Mouse (Mus musculus) MEL (cell line): ENCODE results near the gene Clock. TPM values are rescaled to one million over a fixed set of nuclear protein-coding genes. Genes with fewer than 3 reads are reported as not detected.

Source experiments
- DNase-seq: peaks from one replicate; pipeline ENCODE4 v3.0.0; 2011; ENCODE audit warnings: low read depth, low spot score
- H3K27ac ChIP-seq: 2 replicates; pipeline ENCODE4 v1.5.1; 2012; ENCODE audit warnings: low read depth, mild to moderate bottlenecking, control low read depth, low read length, moderate library complexity; ENCODE audit not compliant: control insufficient read depth
- H3K27me3 ChIP-seq, 2 experiments: fragments of 150-350 bp in 1 of 2; sonication (generic) in 1 of 2; 2 replicates each; pipeline ENCODE4 v1.6.1; 2012; ENCODE audit warnings: low read length in 2 of 2, mild to moderate bottlenecking in 2 of 2, improper control_type of control experiment in 1 of 2, moderate library complexity in 1 of 2; ENCODE audit not compliant: insufficient read depth in 2 of 2, control insufficient read depth in 1 of 2
- H3K36me3 ChIP-seq, 2 experiments: 2 replicates each; pipeline ENCODE4 v1.6.1; 2012 to 2014; ENCODE audit warnings: low read length in 2 of 2, improper control_type of control experiment in 1 of 2, inconsistent platforms in 1 of 2, mild to moderate bottlenecking in 1 of 2; ENCODE audit not compliant: insufficient read depth in 2 of 2, control insufficient read depth in 1 of 2
- H3K4me1 ChIP-seq, 2 experiments: fragments of 150-350 bp in 1 of 2; sonication (generic) in 1 of 2; 2 replicates each; pipeline ENCODE4 v1.6.1; 2012; ENCODE audit warnings: low read length in 2 of 2, improper control_type of control experiment in 1 of 2, mild to moderate bottlenecking in 1 of 2; ENCODE audit not compliant: insufficient read depth in 2 of 2, control insufficient read depth in 1 of 2
- H3K4me3 ChIP-seq, 2 experiments: fragments of 150-350 bp in 1 of 2; sonication (generic) in 1 of 2; 2 replicates each; pipeline ENCODE4 v1.5.1; 2012; ENCODE audit warnings: low read depth in 2 of 2, low read length in 2 of 2, mild to moderate bottlenecking in 2 of 2, moderate library complexity in 2 of 2, control low read depth in 1 of 2, improper control_type of control experiment in 1 of 2; ENCODE audit not compliant: control insufficient read depth in 1 of 2, insufficient read depth in 1 of 2
- H3K79me2 ChIP-seq: 2 replicates; pipeline ENCODE4 v1.6.1; 2012; ENCODE audit warnings: mild to moderate bottlenecking, low read length, moderate library complexity; ENCODE audit not compliant: control insufficient read depth, poor library complexity, insufficient read depth
- H3K9ac ChIP-seq: 2 replicates; pipeline ENCODE4 v1.6.1; 2012; ENCODE audit warnings: low read depth, mild to moderate bottlenecking, control low read depth, low read length, moderate library complexity; ENCODE audit not compliant: control insufficient read depth, poor library complexity, severe bottlenecking
- H3K9me3 ChIP-seq: fragments of 150-350 bp; sonication (generic); replicated peaks from 2 replicates; pipeline ENCODE4 v1.6.1; 2012; ENCODE audit warnings: mild to moderate bottlenecking, low read length, improper control_type of control experiment, moderate library complexity; ENCODE audit not compliant: insufficient read depth
- BHLHE40 ChIP-seq: IDR thresholded peaks from 2 replicates; pipeline ENCODE4 v1.6.1; 2012; ENCODE audit warnings: low read depth, mild to moderate bottlenecking, inconsistent platforms, low read length, improper control_type of control experiment, borderline replicate concordance
- CHD1 ChIP-seq: IDR thresholded peaks from 2 replicates; pipeline ENCODE4 v1.6.1; 2012; ENCODE audit warnings: low read depth, mild to moderate bottlenecking, inconsistent platforms, low read length, improper control_type of control experiment
- CHD2 ChIP-seq: IDR thresholded peaks from 2 replicates; pipeline ENCODE4 v1.6.1; 2011; ENCODE audit warnings: low read length, improper control_type of control experiment
- CTCF ChIP-seq, 3 experiments: IDR thresholded peaks in 2 of 3; conservative IDR thresholded peaks in 1 of 3; 2 replicates each; pipeline ENCODE4 v1.5.1; 2011 to 2012; ENCODE audit warnings: low read length in 3 of 3, low read depth in 2 of 3, mild to moderate bottlenecking in 2 of 3, improper control_type of control experiment in 1 of 3, inconsistent platforms in 1 of 3, mixed read lengths in 1 of 3, moderate library complexity in 1 of 3; ENCODE audit not compliant: control insufficient read depth in 1 of 3, insufficient read depth in 1 of 3, poor library complexity in 1 of 3, severe bottlenecking in 1 of 3
- E2F4 ChIP-seq: IDR thresholded peaks from 2 replicates; pipeline ENCODE4 v1.6.1; 2011; ENCODE audit warnings: low read depth, low read length, improper control_type of control experiment, borderline replicate concordance
- ELF1 ChIP-seq: IDR thresholded peaks from 2 replicates; pipeline ENCODE4 v1.6.1; 2014; ENCODE audit warnings: low read depth, mild to moderate bottlenecking, inconsistent platforms, low read length, improper control_type of control experiment, moderate library complexity
- EP300 ChIP-seq, 2 experiments: IDR thresholded peaks; 2 replicates each; pipeline ENCODE4 v1.6.1; 2011; ENCODE audit warnings: improper control_type of control experiment in 2 of 2, low read length in 2 of 2, low read depth in 1 of 2, mild to moderate bottlenecking in 1 of 2
- ETS1 ChIP-seq: IDR thresholded peaks from 2 replicates; pipeline ENCODE4 v1.6.1; 2012; ENCODE audit warnings: low read depth, mild to moderate bottlenecking, inconsistent platforms, low read length, improper control_type of control experiment, moderate library complexity
- GABPA ChIP-seq: IDR thresholded peaks from 2 replicates; pipeline ENCODE4 v1.6.1; 2012; ENCODE audit warnings: low read depth, mild to moderate bottlenecking, inconsistent platforms, low read length, improper control_type of control experiment, moderate library complexity
- GATA1 ChIP-seq: IDR thresholded peaks from 2 replicates; pipeline ENCODE4 v1.6.1; 2011; ENCODE audit warnings: low read depth, low read length, improper control_type of control experiment
- JUND ChIP-seq: IDR thresholded peaks from 2 replicates; pipeline ENCODE4 v1.6.1; 2011; ENCODE audit warnings: low read depth, mild to moderate bottlenecking, improper control_type of control experiment, low read length
- MAFK ChIP-seq: IDR thresholded peaks from 2 replicates; pipeline ENCODE4 v1.6.1; 2011; ENCODE audit warnings: low read depth, mild to moderate bottlenecking, low read length, improper control_type of control experiment, borderline replicate concordance
- MAX ChIP-seq: IDR thresholded peaks from 2 replicates; pipeline ENCODE4 v1.6.1; 2011; ENCODE audit warnings: low read length, improper control_type of control experiment
- MYB ChIP-seq: IDR thresholded peaks from 2 replicates; pipeline ENCODE4 v1.6.1; 2011; ENCODE audit warnings: mild to moderate bottlenecking, low read depth, low read length, improper control_type of control experiment
- MYC ChIP-seq: IDR thresholded peaks from 2 replicates; pipeline ENCODE4 v1.6.1; 2011; ENCODE audit warnings: low read depth, mild to moderate bottlenecking, low read length, improper control_type of control experiment, moderate library complexity
- NRF1 ChIP-seq: IDR thresholded peaks from 2 replicates; pipeline ENCODE4 v1.6.1; 2014; ENCODE audit warnings: low read depth, mild to moderate bottlenecking, inconsistent platforms, low read length, improper control_type of control experiment, moderate library complexity; ENCODE audit not compliant: poor library complexity, insufficient read depth, severe bottlenecking
- POLR2A ChIP-seq, 2 experiments: IDR thresholded peaks; 2 replicates each; pipeline ENCODE4 v1.6.1; 2011 to 2012; ENCODE audit warnings: low read length in 2 of 2, mild to moderate bottlenecking in 2 of 2, control low read depth in 1 of 2, improper control_type of control experiment in 1 of 2, low read depth in 1 of 2, moderate library complexity in 1 of 2; ENCODE audit not compliant: control insufficient read depth in 1 of 2, insufficient read depth in 1 of 2, poor library complexity in 1 of 2
- RAD21 ChIP-seq: IDR thresholded peaks from 2 replicates; pipeline ENCODE4 v1.6.1; 2011; ENCODE audit warnings: mild to moderate bottlenecking, low read depth, low read length, improper control_type of control experiment
- RCOR1 ChIP-seq: IDR thresholded peaks from 2 replicates; pipeline ENCODE4 v1.6.1; 2012; ENCODE audit warnings: low read depth, mild to moderate bottlenecking, inconsistent platforms, low read length, improper control_type of control experiment
- SMC3 ChIP-seq: IDR thresholded peaks from 2 replicates; pipeline ENCODE4 v1.6.1; 2011; ENCODE audit warnings: low read depth, low read length, improper control_type of control experiment
- TBP ChIP-seq: IDR thresholded peaks from 2 replicates; pipeline ENCODE4 v1.8.0; 2011; ENCODE audit warnings: low read depth, low read length, improper control_type of control experiment
- TCF12 ChIP-seq: IDR thresholded peaks from 2 replicates; pipeline ENCODE4 v1.6.1; 2014; ENCODE audit warnings: low read depth, mild to moderate bottlenecking, inconsistent platforms, low read length, improper control_type of control experiment, moderate library complexity
- UBTF ChIP-seq: IDR thresholded peaks from 2 replicates; pipeline ENCODE4 v1.6.1; 2012; ENCODE audit warnings: low read depth, mild to moderate bottlenecking, inconsistent platforms, low read length, improper control_type of control experiment, moderate library complexity, borderline replicate concordance; ENCODE audit not compliant: insufficient read depth
- USF1 ChIP-seq: IDR thresholded peaks from 2 replicates; pipeline ENCODE4 v1.6.1; 2014; ENCODE audit warnings: low read depth, mild to moderate bottlenecking, inconsistent platforms, low read length, improper control_type of control experiment, moderate library complexity
- USF2 ChIP-seq, 2 experiments: IDR thresholded peaks; 2 replicates each; pipeline ENCODE4 v1.6.1; 2011 to 2012; ENCODE audit warnings: improper control_type of control experiment in 2 of 2, low read length in 2 of 2, borderline replicate concordance in 1 of 2, inconsistent platforms in 1 of 2, low read depth in 1 of 2, mild to moderate bottlenecking in 1 of 2; ENCODE audit not compliant: insufficient read depth in 1 of 2
- ZC3H11A ChIP-seq: IDR thresholded peaks from 2 replicates; pipeline ENCODE4 v1.6.1; 2012; ENCODE audit warnings: low read depth, mild to moderate bottlenecking, inconsistent platforms, low read length, improper control_type of control experiment
- ZNF384 ChIP-seq: IDR thresholded peaks from 2 replicates; pipeline ENCODE4 v1.6.1; 2012; ENCODE audit warnings: low read depth, mild to moderate bottlenecking, inconsistent platforms, low read length, improper control_type of control experiment
- polyA plus RNA-seq, 2 experiments: library from polyadenylated mRNA; stranded (reverse) in 1 of 2; unstranded in 1 of 2; fragments of >175 nt in 1 of 2; fragments of >200 nt in 1 of 2; gene quantifications; 2 replicates each; pipeline versions ENCODE4 v1.2.1 to v1.2.4; 2012; ENCODE audit warnings: low replicate concordance in 2 of 2, low read depth in 1 of 2; ENCODE audit not compliant: insufficient read length in 2 of 2, insufficient read depth in 1 of 2, missing spikeins in 1 of 2
- total RNA-seq: library from RNA; depleted of rRNA; stranded (reverse); fragments of 300-350 nt; gene quantifications from 2 replicates; pipeline ENCODE4 v1.2.3, GENCODE M21; 2012

The Clock gene
- total and polyA plus RNA-seq, 3 experiments = 4.1 to 77.5 (median 6.3) TPM

GRCm38 (mm10) chr5:76193075-76193474, 111.5 kb downstream of the Clock start (continued):
- no peak for TF ChIP-seq USF2 (IDR thresholded peaks at IDR 0.05; ENCODE audit: borderline replicate concordance in 1 of 2, insufficient read depth in 1 of 2, low read depth in 1 of 2, low read length in 2 of 2)

GRCm38 (mm10) chr5:76190609-76191008, 114.0 kb downstream of the Clock start:
- peak; percentile 46; the same call in 1 of the 2 replicates for TF ChIP-seq TCF12
- 0 out of 2 replicates have a peak, but pooled peaks have one; percentile 13 for TF ChIP-seq GATA1
- no peak for TF ChIP-seq RAD21
- peak; percentile 13; the same call in 1 of the 2 replicates for TF ChIP-seq ETS1
- no peak for TF ChIP-seq ZNF384
- TF ChIP-seq BHLHE40 = no peak
- H3K79me2 ChIP-seq = peaks cover 43% of the 10 kb centered on the region
- no peaks in the 10 kb centered on the region for H3K27me3 ChIP-seq
- H3K4me3 ChIP-seq = no peak overlapping the region
- H3K4me1 ChIP-seq = peaks cover 26 to 54% of the 10 kb centered on the region in 2 experiments
- no peak overlapping the region for H3K27ac ChIP-seq
- peaks cover 0 to 80% of the 10 kb centered on the region in 2 experiments for H3K36me3 ChIP-seq
- no peaks in the 10 kb centered on the region for H3K9me3 ChIP-seq
- DNase-seq = no peak
- H3K9ac ChIP-seq = no peak overlapping the region

- TF ChIP-seq USF1 (no peak), GABPA (no peak), CHD1 (no peak), USF2 (IDR thresholded peaks at IDR 0.05; ENCODE audit: borderline replicate concordance in 1 of 2, insufficient read depth in 1 of 2, low read depth in 1 of 2, low read length in 2 of 2) (no peak), E2F4 (no peak), NRF1 (no peak), MYC (no peak), UBTF (no peak), MAFK (no peak), MAX (no peak), CHD2 (no peak), RCOR1 (0 out of 2 replicates have a peak, but pooled peaks have one; percentile 53), SMC3 (no peak), GATA1 (peak; percentile 67), ZC3H11A (no peak), RAD21 (no peak), ZNF384 (no peak), TBP (peak; percentile 55; the same call in 1 of the 2 replicates), ETS1 (no peak), JUND (no peak), CTCF (IDR thresholded peaks at IDR 0.05 in 2 of 3, conservative IDR thresholded peaks at IDR 0.05 in 1 of 3; ENCODE audit: control insufficient read depth in 1 of 3, insufficient read depth in 1 of 3, low read depth in 2 of 3, low read length in 3 of 3, poor library complexity in 1 of 3, severe bottlenecking in 1 of 3) (no peak), MYB (no peak), EP300 (IDR thresholded peaks at IDR 0.05; ENCODE audit: low read depth in 1 of 2, low read length in 2 of 2) (peak; percentile 40 to 45; a peak in 1 of 4 replicates), POLR2A (IDR thresholded peaks at IDR 0.05; ENCODE audit: control insufficient read depth in 1 of 2, insufficient read depth in 1 of 2, low read depth in 1 of 2, low read length in 2 of 2, poor library complexity in 1 of 2) (0 out of 4 replicates have a peak, but pooled peaks of 1 of the 2 experiments have one; percentile 28), ELF1 (no peak)
- Histone ChIP-seq H3K36me3 (peaks cover 0 to 66% of the 10 kb centered on the region in 2 experiments; a peak in 3 of 4 replicates), H3K79me2 (peaks cover 53% of the 10 kb centered on the region), H3K9me3 (no peaks in the 10 kb centered on the region), H3K4me3 (no peak overlapping the region), H3K27ac (no peak overlapping the region), H3K27me3 (no peaks in the 10 kb centered on the region), H3K4me1 (peaks cover 14 to 44% of the 10 kb centered on the region in 2 experiments), H3K9ac (no peak overlapping the region)
- DNase-seq = peak; percentile 64
These were observed 116.7 kb downstream of the Clock start for GRCm38 (mm10) chr5:76187885-76188284.
